Mouse (Mus musculus): ENCODE data around the gene Tnnt2.

DNA sequence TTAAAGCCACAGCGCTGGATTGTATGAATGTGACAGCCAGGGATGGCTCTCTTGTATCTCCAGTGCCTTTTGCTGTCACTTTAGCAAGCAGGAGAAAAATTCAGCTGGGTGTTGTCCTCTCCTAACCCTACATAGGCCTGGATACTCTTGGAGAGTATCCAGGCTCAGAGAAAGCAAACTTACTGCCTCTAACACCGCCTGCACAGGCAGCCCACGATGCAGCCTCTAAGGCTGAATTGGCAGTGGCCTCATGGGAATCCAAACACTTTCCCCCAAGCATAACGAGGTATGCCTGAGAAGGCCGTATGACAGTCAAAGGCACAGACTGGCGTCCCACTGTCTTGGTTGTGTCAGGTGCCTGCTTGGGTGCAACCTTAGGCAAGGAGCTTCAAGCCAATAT lies 56.1 kb downstream of the Tnnt2 start:
- TF ChIP-seq CTCF (IDR thresholded peaks at IDR 0.05; ENCODE audit: extremely low read depth, insufficient read depth, low read length) = no peak
- no peak for TF ChIP-seq POLR2A (IDR thresholded peaks at IDR 0.05; ENCODE audit: extremely low read depth, insufficient read depth, low read length)
